Mouse (Mus musculus): ENCODE results near the gene Myocd.

Gene Myocd
- long read RNA-seq, experiment 1 = 0 reads
- long read RNA-seq, experiment 2 = 0 reads

DNA sequence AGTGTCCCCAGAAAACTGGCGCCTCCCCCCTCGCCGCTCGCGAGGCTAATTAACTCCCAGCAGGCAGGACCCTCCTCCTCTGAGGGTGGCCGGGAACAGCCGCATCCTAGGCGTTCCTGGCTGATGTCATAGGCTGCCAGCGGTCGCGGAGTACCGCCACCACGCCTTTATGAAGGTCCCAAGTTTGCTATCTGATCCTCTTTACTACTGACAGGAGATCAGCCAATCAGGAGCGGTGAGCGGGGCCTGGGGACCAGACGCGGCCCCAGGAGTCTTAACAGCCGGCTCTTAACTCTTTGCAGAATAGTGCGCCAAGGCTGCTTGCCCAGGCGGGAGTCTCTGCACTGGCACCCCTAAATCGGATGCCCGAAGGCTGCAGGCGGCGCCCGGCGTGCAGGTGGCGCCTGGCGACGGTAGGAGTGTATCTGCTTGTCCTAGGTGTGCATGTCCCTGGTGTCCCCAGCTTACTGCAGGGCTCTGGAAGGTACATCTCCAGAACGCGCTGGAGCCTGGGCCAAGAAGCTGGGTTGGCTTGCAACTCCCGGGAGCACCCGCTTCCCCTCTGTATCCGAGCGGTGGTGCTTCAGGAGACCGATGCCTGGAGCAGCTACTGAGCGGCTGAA, at the start of gene Myocd:
Myocd (minus strand) TSS at position 139 of the 623 bp plus-strand sequence.
- intact Hi-C loops (cut with DNase I) = loop anchor here (2.0 to 5.0 kb wide), 4 partner anchors 222 to 407 kb away; no protein-coding TSS in a partner anchor

DNA sequence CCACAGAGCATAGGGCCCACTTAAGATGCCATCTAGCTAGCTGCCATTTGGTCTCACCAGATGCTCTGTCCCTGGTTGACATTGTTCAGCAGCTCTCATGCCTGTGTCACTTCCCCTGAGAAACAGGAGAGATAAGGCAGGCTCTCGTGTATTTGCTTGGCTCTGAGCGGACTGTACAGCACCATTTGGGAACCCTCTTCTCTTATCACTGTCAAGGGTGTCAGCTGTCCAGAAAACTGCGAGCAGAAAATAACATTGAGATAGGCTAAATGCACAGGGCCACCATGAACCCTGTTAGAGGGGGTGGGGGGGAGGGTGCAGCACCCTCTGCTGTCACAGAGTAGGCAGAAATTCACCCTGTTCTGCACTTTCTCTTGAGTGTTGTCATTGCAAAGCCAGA, 34.0 kb upstream of the Myocd start:
- intact Hi-C loops (cut with DNase I) = no loop called here

GRCm38 (mm10) chr11:65294128-65294833, 24.5 kb upstream of the Myocd start:
- intact Hi-C loops (cut with DNase I) = no loop called here

GRCm38 (mm10) chr11:65292994-65293393, 23.2 kb upstream of the Myocd start:
- intact Hi-C loops (cut with DNase I) = no loop called here

DNA sequence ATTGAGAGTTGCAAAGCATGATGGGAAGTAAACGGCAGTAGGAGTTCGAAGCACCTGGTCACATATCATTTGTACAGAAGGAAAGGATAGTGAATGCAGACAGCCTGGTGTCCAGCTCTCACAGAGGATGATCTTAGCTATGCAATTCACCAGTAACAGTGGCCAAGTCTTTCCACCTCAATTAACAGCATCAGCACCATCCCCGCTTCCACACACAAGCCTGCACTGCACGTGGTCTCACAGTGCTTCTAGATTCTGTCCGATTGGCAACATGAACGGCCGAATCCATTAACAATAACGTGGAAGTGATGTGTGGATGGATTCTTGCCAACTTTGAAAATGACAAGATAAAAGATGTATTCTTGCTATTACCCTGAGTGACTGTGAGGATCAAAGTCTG, 17.9 kb upstream of the Myocd start:
- intact Hi-C loops (cut with DNase I) = no loop called here

GRCm38 (mm10) chr11:65286211-65286610, 16.4 kb upstream of the Myocd start:
- intact Hi-C loops (cut with DNase I) = no loop called here

GRCm38 (mm10) chr11:65275441-65275840, 5.7 kb upstream of the Myocd start:
- intact Hi-C loops (cut with DNase I) = no loop called here

DNA sequence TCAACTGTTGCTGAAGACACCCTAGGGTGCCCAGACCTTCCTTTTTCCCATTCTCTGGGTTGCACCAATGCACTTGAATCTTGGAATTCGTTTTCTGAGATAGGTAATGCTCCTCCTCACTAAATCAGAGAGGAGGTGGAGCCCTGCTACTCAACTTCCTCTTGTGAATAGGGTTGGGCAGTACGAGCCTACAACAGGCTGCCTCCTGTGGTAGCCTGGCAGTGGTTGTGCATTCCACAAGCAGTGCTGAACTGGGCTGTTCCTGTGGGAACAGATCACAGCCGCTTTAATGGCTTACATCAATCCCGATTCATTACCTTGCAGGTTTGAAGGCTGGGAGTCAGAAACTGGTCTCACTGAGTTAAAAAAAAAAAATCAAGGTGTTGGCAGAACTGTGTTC, 1.2 kb upstream of the Myocd start:
- intact Hi-C loops (cut with DNase I) = loop anchor here (2.0 to 5.0 kb wide), 2 partner anchors 261 to 360 kb away; no protein-coding TSS in a partner anchor

DNA sequence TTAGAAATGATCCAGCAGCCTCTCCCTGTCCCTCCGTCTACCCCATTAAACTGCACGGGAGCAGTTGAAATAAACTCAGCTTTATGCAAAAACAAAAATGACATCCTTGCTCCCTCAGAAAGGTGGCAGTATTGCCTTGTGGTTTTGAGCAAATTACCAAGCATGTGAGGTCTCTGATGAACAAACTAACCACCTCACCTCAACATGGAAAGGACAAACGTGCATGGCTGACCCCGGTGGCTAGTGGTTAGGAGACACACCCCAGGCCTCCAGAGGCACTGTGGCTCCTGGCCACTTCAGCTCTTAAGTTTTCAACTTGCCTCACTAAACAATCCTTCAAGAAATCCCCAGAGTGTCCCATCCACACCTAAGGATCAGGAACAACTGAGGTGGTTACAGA, 1.5 kb downstream of the Myocd start:
- intact Hi-C loops (cut with DNase I) = loop anchor here (5.0 kb wide), 2 partner anchors 224 to 409 kb away; no protein-coding TSS in a partner anchor

DNA sequence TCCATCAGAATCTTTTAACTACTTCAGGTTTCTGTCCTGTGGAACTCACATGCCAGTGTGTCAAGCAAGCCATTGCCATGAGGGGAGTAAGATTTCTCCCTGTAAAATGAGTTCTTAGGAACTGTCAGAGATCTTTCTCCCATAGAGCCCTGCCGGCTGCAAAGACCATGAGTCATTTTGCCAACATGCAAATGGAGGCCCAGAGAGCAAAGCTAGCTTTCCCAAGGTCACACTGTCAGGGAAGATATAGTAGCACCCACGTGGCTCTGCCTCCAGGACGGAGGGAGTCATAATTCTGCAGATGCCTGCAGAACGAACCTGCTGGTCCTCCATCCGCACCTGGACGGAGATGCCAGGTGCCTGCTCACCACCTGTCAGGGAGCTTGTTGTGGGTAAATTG, 6.3 kb downstream of the Myocd start:
- intact Hi-C loops (cut with DNase I) = no loop called here

DNA sequence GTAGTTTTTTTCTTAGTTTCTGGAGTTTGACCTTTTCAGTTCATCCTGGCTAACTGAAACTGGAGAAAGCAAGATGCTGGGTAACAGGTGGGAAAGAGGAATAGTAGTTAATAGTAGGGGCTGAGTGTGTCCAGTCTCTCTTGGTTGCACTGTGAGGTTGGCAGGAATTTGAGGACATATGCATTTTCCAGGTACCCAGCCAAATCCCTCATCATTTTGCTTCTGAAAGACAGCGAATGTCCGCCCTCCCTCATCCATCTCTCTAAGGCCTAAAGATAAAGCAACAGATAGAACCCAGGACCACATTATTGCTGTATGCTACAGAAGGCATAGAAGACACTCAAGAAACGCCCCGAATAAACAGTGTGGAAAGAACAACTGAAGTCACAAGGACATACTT, 10.8 kb downstream of the Myocd start:
- intact Hi-C loops (cut with DNase I) = no loop called here

DNA sequence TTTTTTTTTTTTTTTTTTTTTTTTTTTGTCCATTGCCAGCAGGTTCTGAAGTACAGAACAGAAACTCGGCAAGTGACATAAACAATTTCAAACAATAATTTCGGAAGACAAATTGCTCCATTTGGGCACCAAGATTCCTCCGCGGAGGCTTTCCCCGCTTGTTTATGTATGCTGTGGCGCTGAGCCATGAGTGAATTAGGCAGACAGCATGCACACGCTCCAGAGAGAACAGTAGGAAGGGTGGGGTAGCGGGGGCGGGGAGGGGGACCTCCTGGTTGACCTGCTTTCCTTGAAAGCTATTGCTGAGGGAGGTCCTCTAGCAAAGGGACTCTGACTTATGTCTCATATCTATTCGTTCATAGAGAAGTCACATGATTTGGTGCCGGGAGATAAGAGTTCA, 13.6 kb downstream of the Myocd start:
- intact Hi-C loops (cut with DNase I) = no loop called here

GRCm38 (mm10) chr11:65255564-65255963, 14.2 kb downstream of the Myocd start:
- intact Hi-C loops (cut with DNase I) = no loop called here

GRCm38 (mm10) chr11:65250366-65250765, 19.4 kb downstream of the Myocd start:
- intact Hi-C loops (cut with DNase I) = no loop called here

DNA sequence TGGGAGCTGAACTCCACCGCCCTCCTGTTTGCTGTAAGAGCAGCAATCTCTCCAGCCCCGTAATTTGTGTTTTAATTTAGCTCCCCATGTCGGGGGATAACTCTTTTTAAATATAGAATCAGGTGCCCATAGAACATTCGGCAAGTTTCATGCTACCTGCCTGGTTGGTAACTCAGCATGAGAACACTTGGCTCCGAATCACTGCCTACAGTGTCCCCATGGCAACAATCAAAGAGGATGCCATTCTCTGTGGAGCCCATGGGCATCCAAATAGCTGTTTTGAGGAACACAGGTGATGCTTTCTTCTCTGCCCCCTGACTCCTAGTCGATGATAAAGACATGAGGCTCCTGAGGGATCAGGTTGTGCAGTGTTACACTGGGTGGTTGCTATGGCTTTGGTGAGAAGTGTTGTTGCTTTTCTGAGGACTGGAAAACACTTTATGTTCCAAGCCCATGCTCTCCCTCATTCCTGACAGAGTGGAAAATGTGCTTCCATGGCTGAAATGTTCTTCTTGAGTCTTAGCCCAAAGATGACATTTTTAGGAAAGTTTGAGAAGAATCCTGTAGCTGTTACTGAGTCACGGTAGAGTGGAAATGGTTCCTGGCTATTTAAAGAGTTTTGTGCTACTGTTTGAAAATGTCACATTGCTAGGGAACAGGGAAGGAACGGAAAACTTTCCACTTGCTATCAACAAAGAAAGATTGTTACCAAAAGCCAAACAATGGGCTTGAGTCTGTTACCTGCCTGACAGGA, 23.3 kb downstream of the Myocd start:
- intact Hi-C loops (cut with DNase I) = no loop called here

DNA sequence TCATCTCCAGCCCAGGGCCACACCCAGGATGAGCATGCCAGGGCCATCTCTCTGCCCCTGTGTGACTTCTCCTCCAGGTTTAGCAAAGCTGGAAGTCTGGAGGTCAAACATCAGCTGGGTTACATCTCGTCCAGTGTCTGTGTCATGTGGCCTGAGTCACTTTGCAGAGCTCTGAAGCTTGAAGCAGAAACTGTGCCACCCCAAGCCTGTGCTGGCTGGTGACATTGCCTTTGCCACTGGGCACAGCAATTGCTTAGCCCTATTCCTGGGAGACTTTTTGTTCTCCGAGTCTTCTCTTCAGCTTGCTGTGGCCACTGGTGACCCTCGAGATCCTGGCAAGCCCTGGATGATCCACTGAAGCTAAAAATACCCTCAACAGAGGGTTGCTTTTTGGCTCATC, 26.2 kb downstream of the Myocd start:
- intact Hi-C loops (cut with DNase I) = no loop called here

DNA sequence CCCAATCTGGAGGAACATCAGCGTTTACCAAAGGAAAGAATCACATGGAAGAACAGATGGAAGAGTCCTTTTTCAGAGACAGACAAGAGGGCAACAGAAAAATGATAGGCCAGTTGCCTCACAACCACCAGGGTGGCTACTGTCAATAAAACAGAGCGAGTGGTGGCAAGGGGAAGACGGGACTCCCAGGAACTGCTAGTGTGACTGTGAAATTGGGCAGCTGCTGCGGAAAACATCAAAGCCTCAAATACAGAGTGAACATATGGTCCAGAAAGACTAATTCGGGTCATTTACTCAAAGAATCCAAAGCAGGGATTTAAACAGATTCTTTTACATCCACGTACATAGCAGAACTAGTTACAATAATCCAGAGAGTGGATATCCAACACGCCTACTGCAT, 29.3 kb downstream of the Myocd start:
- intact Hi-C loops (cut with DNase I) = no loop called here

GRCm38 (mm10) chr11:65237896-65238295, 31.9 kb downstream of the Myocd start:
- intact Hi-C loops (cut with DNase I) = no loop called here

DNA sequence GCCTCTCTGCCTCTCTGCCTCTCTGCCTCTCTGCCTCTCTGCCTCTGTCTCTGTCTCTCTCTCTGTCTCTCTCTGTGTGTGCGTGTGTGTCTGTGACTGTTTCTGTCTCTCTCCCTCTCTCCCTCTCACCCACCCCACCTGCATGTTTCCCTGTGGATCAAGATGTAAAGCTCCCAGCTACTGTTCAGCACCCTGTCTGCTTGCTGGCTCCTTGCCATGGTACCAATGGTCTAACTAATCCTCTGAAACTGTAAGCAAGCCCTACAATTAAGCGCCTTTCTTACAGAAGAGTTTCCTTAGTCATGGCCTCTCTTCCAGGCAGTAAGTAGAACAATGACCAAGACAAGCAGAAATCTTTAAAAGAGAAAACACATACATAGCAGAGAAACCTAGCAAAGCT, 32.9 kb downstream of the Myocd start:
- intact Hi-C loops (cut with DNase I) = no loop called here

- intact Hi-C loops (cut with DNase I) = no loop called here
Measured at GRCm38 (mm10) chr11:65235374-65235773, 34.4 kb downstream of the Myocd start.

GRCm38 (mm10) chr11:65231771-65232170, 38.0 kb downstream of the Myocd start:
- intact Hi-C loops (cut with DNase I) = no loop called here

- intact Hi-C loops (cut with DNase I) = no loop called here
Measured at GRCm38 (mm10) chr11:65226766-65227165, 43.0 kb downstream of the Myocd start.
